Mouse (Mus musculus) lung, postnatal 4 days (tissue): ENCODE results near the gene Chl1.
A peak's percentile ranks its signal among the peaks of the same experiment; 100 is the strongest.

ENCODE experiments used
- DNase-seq, 2 experiments: peaks; one replicate each; pipeline ENCODE4 v3.0.0; 2021

Chl1 gene

DNA sequence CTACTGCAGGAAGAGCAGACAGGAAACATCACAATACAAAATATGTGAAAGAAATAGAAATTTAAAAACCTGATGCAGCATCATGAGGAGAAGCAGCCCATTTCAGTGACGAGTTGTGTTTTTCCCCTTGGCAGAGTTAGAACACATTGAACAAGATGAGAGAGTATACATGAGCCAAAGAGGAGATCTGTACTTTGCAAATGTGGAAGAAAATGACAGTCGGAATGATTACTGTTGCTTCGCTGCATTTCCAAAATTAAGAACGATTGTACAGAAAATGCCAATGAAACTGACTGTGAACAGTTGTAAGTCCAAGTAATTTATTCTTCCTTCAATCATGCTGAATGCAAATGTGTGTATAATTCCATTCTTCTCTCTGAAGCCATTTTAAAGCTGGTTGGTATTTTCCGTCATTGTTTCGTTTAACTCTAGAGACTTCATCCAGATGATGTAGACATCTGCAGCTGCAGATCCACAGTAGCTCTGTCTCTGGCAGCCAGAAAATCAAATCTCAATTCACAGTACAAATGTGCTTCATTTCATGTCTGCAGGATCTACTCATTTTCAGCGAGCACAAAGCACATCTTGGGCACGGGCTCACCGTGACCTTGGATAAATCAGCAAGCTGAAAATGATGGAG, 155.4 kb downstream of the Chl1 start:
- no peak for DNase-seq

DNA sequence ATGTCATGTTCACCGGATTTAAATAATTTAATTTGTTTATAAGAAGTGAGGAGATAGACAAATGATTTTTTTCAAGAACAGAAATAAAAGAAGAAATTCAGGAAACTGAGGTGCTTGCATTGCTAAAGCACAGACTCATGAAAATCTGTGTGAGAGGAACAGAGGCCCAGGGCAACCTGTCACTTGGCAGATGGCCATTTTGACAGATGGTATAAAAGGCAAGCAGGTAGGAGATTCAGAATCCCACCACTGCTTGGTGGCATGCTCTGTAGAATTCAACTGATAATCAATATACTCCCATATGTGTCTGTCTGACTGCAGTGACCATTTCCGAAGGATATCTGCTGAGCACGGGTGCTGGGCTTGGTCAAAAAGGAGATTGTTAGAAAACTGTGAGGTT, 162.7 kb downstream of the Chl1 start:
- DNase-seq, result no peak

DNA sequence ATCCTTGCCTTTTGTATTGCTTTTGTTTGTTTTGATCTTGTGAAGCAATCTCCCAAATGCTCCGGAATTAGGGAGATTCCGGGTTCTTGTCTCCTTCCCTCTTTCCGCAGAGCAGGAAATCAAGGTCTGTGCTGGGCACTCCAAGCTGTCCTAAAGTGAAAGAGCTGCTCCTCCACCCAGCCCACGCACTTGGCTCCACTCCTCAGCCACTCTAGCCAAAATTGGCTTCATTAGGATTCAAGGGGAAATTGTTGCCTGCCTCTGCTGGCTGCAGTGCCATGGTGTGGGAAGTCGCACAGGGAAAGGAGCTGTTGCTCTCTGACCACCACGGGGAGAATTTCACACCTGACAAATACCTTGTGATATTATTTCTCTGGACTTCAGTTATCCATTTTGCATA, 163.9 kb downstream of the Chl1 start:
- DNase-seq, result peak; percentile 6 to 19

DNA sequence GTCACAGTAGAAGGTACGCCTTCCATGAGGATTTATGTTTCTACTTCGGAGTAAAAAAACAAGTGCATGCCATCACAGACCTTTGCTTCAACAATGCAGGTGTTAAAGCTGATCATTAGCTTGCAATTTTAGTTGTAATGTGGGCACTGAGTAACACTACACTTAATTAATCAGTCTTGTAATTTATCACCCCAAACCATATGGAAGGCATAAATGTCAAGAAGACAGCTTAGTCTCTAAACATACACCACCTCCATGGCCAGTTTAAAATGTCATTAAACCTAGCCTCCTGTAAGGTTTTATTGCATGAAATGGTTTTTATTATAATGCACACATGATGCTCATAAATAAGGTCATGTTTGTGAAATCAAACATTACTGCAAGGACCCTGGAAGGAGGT, 164.8 kb downstream of the Chl1 start:
- no peak for DNase-seq

DNA sequence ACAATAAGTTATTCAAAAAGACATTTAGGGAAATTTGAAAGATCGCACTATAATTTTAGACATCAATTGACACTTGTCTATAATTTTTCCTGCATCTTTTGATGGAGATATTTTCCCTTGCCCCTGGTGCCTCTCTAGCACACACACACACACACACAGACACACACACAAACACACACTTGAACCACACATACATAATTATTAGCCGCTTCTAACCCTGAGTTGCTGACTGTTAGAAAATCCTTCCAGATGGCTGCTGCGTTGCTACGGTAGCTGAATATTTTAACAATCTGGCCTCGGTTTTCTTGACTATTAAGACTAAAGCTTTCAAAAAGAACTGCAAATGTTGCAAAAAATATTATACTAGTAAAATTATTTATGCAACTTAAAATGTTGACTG, 166.3 kb downstream of the Chl1 start:
- no peak for DNase-seq

DNA sequence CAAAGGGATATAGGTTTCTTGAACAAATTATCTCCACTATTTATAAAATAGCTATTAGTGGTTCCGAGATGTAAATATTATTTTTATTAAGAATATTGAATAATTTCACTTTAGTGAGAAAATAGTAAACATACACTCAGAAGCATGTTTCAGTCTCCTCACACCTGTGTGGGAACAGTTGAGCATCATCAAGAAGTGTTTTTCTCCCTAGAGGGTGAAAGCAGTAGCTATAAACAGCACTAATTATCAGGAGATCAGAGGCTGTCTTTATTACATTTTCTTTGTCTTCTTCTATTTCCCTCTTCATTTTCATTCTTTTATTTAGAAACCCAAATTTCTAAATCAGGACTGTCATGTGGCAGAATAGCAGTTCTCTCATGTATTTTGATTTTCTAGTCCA, 166.7 kb downstream of the Chl1 start:
- no peak for DNase-seq

DNA sequence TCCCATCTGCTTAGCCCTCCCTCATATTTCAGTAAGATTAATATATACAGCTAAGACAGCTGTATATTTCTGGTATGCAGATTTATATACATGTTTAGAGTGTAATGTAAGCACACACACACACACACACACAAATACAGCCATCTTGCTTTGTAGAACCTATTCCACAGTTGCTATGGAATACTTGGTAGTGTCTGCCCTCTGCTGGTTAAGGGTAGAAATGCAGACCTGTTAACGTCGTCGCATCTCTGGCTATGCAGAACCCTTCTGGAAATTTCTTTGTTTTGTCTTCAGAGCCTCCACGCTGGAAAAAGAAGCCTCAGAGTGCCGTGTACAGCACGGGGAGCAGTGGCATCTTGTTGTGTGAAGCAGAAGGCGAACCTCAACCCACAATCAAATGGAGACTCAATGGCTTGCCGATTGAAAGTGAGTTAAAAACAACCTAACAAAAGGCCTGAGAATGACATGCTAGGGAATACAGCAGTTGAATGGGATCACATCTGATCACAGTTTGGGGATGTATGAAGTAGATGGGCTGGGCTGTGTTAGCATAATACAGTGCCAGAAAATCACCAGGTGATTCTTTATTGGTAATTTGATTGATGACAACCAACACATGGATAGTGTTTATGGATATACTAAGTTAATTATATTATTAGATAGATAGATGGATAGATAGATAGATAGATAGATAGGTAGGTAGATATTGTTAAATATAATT, 172.6 kb downstream of the Chl1 start:
- peak; percentile 18 to 52 for DNase-seq

DNA sequence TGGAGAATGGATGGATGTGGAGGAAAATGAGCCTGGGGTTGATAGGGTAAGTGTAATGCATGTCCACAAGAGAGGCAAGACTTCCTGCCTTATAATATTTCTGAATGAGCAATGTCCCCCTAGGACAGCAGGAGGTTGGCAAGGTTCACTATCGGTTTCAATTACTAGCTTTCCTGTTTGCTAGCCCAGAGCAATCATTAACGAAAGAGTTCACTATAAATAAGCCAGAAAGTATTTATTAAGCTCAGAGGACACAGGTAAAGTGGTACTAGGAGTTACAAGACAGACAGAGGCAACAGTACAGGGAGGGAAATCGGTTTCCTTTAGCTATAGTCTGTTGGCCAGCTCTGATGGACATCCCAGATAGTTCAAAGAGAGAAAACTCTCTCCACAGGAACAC, 182.1 kb downstream of the Chl1 start:
- no peak for DNase-seq

DNA sequence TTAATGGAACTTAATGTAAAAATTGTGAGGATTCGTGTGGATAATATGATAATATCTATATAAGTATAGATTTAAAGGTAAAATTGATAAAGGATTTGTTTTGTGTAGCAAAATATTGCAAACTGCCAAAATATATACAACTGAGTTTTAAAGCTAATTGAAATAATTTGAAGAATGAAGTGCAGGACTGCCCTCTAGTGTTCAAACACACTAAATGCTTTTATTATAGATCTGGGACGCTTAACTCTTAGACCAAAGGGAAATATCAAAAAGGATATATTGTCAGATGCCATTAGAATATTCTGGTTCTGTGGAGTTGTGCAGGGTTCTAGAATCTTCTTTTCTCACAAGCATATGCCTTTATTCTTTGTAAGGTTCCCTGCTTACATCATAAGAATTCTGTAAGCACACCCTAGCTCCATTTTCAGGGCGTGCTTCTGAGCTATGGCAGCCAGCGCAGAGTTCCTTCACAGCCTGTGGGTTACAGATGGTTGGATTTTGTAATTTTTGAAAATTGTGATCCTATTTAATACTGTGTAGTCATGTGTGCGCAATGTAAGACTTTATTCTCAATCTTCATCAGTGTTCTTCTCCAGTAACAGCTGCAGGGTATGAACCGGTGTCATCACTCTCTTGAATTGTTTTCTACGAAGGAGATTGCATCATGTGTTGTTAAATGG, 187.1 kb downstream of the Chl1 start:
- no peak for DNase-seq

DNA sequence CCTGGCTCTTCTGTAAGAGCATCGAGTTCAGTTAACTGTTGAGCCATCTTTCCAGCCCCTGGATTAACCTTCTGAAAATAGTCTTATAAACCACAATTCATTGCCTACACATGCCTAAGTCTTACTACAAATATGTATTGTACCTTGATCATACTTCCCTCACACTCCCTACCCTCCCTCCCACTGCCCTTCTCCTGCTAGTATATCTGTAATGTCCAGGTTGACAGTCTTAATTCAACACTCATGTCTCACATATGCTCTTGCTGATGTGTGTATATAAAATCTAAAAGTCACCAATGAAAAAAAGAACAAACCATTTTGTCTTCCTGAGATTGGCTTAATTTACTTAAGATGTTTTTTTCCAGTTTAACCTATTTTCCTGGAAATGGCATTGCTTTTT, 189.1 kb downstream of the Chl1 start:
- no peak for DNase-seq

DNA sequence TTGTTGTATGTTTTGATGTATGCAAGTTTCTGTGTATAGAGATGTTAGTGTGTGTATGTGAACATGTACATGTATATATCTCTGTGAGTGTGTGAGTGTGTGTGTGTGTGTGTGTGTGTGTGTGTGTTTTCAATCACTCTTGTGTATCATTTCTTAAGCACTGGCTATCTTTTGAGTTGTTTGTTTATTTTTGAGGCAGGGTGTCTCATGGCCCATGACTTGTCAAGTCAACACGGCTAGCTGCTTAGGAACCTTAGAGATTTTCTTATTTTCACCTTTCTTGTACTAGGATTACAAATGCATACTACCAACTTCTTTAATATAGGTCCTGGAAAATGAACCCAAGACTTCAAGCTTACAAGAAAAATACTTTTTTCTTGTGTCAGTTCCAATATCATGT, 189.5 kb downstream of the Chl1 start:
- no peak for DNase-seq

DNA sequence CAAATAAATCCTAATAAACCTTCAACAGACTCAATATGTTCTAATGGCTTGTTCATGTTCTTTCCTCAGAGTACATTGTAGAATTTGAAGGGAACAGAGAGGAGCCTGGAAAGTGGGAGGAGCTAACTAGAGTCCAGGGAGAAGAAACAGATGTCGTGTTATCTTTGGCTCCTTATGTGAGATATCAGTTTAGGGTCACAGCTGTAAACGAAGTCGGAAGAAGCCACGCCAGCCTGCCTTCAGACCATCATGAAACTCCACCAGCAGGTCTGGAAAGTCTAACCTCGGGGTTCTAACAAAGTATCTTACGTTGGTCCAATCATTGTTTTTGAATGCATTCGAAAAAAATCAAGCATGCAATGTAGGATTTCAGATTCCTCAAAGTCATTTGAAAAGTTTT, 189.9 kb downstream of the Chl1 start:
- no peak for DNase-seq

DNA sequence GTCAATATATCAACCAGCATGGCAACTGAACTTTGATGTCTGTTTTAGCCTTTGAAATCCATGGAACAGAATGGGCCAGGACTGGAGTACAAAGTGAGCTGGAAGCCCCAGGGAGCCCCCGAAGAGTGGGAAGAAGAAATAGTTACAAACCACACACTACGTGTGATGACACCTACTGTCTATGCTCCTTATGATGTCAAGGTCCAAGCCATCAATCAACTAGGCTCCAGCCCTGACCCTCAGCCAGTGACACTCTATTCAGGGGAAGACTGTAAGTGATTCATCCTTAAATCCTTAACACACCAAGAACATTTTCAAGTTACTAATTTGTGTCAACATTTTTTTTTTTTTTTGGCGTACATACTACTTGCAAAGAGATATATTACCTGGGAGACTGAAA, 196.0 kb downstream of the Chl1 start:
- DNase-seq, result no peak

DNA sequence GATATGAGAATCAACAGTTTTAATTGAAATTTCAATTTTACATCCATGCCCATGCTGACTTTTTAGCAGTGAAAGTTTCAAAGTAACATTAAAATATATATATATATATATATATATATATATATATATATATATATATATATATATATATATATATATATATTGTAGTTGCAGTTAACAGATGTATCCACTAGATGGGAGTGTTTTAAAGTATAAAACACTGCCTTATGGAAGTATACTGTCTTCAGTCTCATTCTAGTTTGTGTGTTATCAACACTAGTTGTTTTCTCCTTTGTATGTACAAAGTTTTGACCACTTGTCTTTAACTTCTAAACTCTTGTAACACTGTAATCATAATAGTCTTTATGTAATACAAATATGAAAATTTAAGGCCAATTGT, 228.9 kb downstream of the Chl1 start:
- DNase-seq, result no peak

DNA sequence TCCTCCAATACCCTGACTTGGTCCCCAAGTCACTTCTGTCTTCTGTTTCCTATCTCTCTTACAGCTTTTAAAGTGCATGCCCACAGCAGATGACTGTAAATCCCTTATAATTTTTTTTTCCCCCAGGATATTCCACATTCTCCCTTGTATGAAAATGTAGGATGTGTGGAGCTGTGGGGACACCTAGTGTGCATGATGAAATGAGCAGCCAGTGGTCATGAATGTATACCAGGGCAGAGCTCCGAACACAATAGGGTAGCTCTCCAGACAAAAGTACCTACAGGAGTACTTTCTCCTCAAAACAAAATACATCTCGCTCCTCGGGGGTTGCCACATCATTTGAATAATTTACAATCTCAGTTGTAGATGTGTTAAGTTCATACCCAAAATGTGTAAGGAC, 232.4 kb downstream of the Chl1 start:
- DNase-seq, result no peak

DNA sequence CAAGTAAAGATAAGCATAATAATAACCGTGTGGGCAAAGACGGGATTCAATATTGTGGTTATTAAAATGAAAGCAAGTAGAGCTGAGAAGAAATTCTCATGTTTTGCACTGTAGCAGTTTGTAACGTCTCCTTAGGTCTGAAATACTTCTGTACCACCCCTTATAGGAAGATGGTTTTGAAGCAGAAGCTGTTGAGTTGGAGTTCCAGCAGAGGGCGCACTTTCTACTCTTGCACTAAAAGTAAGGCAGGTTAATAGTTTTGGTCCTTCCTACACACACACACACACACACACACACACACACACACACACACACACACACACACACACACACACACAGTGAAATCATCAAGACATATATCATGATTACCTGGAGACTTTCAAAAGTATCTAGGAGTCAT, 235.7 kb downstream of the Chl1 start:
- no peak for DNase-seq

DNA sequence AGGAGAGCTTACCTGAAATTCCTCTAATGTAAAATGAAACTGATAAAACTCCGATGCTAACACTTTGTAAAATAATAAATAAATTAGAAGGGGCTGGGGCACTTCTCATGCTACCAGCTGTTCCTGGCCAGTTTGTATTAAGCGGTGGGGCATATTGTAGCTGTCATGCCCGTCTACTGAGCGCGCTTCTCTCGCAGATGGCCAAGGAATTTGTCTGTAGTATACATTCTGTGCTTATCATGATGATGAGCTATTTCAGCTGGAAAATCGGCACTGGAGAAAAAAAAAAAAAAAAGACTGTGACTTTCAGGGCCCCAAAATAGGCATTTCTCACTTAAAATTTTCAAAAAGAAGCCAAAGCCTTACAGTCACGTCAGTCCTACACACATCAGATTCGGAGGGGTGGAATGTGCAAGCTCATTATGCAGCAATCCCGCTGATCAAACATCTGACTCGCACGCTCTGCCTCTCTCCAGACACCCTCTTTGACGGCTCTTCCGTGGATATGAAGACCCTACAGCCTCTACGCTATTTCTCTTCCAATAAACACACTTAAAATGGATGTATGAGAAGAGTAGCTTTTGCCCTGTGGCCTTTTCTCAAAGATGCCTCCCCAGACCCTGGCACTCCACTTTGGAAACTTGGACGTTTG, 238.9 kb downstream of the Chl1 start:
- no peak for DNase-seq

DNA sequence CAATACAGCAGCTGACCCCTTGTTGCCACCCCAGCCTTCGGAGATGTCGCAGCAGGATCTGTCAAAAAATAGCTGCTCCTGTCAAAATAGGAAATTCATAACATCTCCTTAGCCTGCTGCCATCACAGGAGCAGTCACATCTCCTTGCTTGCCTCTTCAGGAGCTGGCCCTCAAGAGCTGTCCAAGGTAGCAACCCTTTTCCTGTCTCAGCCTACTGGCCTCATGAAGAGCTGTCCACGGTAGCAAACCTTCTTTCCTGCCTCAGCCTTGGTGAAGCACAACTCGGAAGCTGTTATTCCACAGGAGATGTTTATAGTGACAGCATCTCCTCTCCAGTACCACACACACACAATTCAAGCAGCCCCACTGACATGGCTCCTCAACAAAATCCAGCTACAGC, 243.5 kb downstream of the Chl1 start:
- no peak for DNase-seq

DNA sequence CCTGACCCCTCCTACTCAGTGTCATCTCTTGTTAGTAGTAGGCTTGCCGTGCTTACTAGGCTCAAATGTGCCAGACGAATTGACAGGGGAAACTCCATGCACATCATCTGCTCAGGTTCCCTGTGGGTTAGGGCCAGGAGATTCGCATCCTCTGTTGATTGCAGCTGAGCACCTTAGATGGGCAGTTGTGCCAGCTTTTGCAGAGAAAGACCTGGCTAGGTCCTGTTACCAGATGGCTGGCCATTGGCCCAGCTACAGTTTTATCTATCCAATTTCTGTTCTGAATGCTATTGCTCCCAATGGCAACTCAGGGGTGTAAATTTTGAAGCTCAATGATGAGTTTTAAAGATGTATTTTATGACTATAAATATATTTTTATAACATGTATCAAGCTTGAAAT, 256.4 kb downstream of the Chl1 start:
- no peak for DNase-seq

DNA sequence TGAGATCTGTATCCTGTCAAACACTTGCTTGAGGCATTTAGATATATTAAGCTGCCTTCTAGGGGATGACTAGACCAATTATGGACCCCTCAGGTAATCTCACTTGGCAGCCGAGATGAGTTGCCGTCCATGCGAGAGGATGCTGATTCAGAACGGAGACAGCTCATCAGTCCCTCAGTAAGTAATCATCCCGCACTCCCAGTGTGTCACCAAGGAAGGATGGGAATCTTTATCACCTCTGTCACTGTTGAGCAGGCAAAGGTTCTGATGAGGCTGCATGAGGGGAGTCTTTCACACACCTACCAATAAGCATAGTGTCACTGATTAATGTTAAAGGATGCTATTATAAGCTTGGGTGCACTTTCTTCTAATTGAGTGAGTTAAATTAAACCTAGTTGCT, 270.7 kb downstream of the Chl1 start:
- DNase-seq, result no peak

DNA sequence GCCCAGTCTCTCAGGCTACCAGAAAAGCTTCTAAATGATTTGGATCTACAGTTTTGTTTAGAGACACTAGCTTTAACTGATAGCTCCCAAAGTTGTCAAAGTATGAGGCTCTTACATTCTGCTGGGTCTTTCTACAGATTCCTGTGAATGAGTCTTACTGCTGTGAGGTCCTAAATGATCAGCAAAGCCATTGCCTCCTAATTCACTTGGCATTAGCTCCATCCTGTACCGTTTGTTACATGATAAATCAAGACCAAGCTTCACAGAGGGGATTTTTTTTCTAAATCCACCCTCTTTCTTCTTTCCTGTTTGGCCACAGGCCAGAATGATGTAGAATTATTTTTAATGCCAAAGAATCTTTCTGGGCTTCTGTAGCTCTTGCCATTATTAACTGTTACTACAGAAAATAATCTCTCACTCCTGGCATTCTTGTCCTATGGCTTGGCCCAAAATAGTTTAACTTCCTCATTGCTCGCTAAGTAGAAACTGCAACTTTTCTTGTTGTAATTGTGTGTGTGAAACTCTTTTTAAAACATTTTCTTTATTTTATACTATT, 280.8 kb downstream of the Chl1 start:
- DNase-seq, result no peak

DNA sequence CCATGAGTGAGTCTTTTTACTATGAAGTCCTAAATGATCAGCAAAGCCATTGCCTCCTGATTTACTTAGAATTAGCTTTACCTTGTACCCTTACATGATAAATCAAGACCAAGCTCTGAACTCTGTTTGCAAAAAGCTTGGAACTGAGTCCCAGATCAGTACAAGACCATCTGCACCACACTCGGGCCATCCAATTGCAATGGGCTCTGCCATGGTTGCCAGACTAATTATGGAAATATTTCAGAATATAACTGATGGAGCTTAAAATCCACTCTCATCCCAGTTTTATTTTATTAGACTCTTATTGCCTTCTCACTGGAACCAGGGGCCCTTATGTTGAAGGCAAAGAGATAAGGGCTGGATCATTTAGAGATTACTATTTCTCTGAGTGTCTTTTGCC, 284.9 kb downstream of the Chl1 start:
- no peak for DNase-seq
